20 mouse cellular contexts compared by ENCODE assay signal in the genomic region with DNA sequence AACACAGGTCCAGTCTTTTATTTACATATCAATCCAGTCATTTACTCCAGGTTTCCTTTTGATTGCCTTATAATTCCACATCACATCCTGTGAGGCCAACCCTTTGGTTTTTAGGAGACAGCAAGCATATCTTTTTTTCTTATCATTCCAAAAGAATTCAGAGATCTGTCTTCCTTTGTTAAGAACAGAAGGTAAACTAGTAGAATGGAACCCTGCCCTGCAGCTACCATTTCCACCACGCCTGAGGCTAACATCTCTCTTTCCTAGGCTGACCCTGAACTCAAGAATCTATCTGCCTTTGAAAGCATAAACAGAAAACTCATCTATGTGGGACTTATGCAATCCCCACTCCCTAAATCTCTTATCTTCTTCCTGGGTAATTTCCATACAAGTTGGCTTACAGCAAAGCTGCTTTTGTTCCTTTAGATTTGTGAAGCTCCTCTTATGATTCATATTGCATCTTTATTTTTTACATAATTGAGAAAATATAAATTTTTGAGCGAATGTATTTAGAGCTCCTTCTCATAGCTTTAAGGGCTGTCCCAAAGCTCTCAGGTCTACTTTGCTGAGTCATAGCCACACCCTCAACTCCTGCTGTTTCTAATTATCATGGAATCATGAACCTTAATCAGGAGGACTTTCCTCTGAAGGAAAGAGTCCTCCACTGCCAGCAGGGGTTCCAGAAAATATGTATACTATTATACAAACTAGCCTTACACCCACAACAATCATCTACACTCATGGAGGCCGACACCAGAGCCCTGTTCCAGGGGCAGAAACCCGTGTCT.
"Had no signal": no experiment of that assay in that cellular context is flagged by ENCODE, and none has a peak within 500 bp of the region (broad histone marks: within the 10 kb centered on the region; RNA-seq: fewer than 3 reads in every experiment).

No protein-coding gene starts in this region.

- DNase-seq: liver, postnatal 0 days; lung, embryonic 14.5 days; lung, postnatal 10 days; lung, postnatal 4 days; midbrain, embryonic 14.5 days; retina, postnatal 1 day; right cerebral cortex, adult 18-20 months; right cerebral cortex, postnatal 25 days; right cerebral cortex, postnatal 4 days; spleen, adult 18-20 months; thymus, adult 2 months; thymus, postnatal 14 days; thymus, postnatal 36 days had no signal

- H3K27ac ChIP-seq: midbrain, embryonic 10.5 days; midbrain, embryonic 12.5 days; neural tube, embryonic 13.5 days; neural tube, embryonic 15.5 days; stomach, embryonic 15.5 days; stomach, postnatal 0 days had no signal

- H3K4me1 ChIP-seq: midbrain, embryonic 10.5 days; midbrain, embryonic 12.5 days; neural tube, embryonic 13.5 days; neural tube, embryonic 15.5 days; stomach, embryonic 15.5 days had no signal

- H3K4me3 ChIP-seq: midbrain, embryonic 10.5 days; midbrain, embryonic 12.5 days; myocyte; neural tube, embryonic 13.5 days; neural tube, embryonic 15.5 days; stomach, embryonic 15.5 days had no signal
